Mouse (Mus musculus) lung, adult 2 months (tissue): ENCODE data around the gene 4933425L06Rik.

Experiments
- CTCF ChIP-seq: fragments of 200-500 bp; IDR thresholded peaks from 2 replicates; pipeline ENCODE4 v1.5.1; 2011; ENCODE audit warnings: mild to moderate bottlenecking, low read length, control low read depth; ENCODE audit not compliant: insufficient read depth
- POLR2A ChIP-seq: fragments of 200-500 bp; IDR thresholded peaks from 2 replicates; pipeline ENCODE4 v1.6.1; 2011; ENCODE audit warnings: low read depth, mild to moderate bottlenecking, control low read depth, low read length, borderline replicate concordance; ENCODE audit errors: extremely low read depth

GRCm38 (mm10) chr13:105150006-105150405 lies 68.1 kb downstream of the 4933425L06Rik start:
- TF ChIP-seq CTCF (no peak), POLR2A (no peak)
